Mouse (Mus musculus) midbrain, embryonic 15.5 days (tissue): Measurements from ENCODE around the gene Gm49601. TPM values are rescaled to one million over a fixed set of nuclear protein-coding genes. Genes with fewer than 3 reads are reported as not detected.

Experiments
- ATAC-seq: fragments of 200-750 bp; cut with Nextera tagmentation; replicated peaks from 2 replicates; pipeline ENCODE4 v1.8.0; 2017; ENCODE audit warnings: moderate TSS enrichment
- H3K27ac ChIP-seq: fragments of 300-500 bp; sonication (generic); 2 replicates; pipeline ENCODE4 v1.5.1; 2015; ENCODE audit warnings: mild to moderate bottlenecking, inconsistent platforms
- H3K27me3 ChIP-seq: fragments of 300-500 bp; sonication (generic); replicated peaks from 2 replicates; pipeline ENCODE4 v1.6.1; 2015; ENCODE audit warnings: inconsistent platforms
- H3K36me3 ChIP-seq: fragments of 300-500 bp; sonication (generic); replicated peaks from 2 replicates; pipeline ENCODE4 v1.6.1; 2015; ENCODE audit warnings: inconsistent platforms
- H3K4me1 ChIP-seq: fragments of 300-500 bp; sonication (generic); 2 replicates; pipeline ENCODE4 v1.6.1; 2015; ENCODE audit warnings: inconsistent platforms
- H3K4me2 ChIP-seq: fragments of 300-500 bp; sonication (generic); 2 replicates; pipeline ENCODE4 v1.6.1; 2015; ENCODE audit warnings: inconsistent platforms, mild to moderate bottlenecking, moderate library complexity
- H3K4me3 ChIP-seq: fragments of 300-500 bp; sonication (generic); 2 replicates; pipeline ENCODE4 v1.5.1; 2015; ENCODE audit warnings: mild to moderate bottlenecking, inconsistent platforms
- H3K9ac ChIP-seq: fragments of 300-500 bp; sonication (generic); 2 replicates; pipeline ENCODE4 v1.6.1; 2015; ENCODE audit warnings: mild to moderate bottlenecking, inconsistent platforms
- H3K9me3 ChIP-seq: fragments of 300-500 bp; sonication (generic); 2 replicates; pipeline ENCODE4 v1.6.1; 2016; ENCODE audit warnings: inconsistent platforms
- WGBS: fragments of 180-500 bp; shearing (Covaris S2); methylation state at CpG from one replicate; pipeline ENCODE4 v1.1.7; 2015; ENCODE audit warnings: mixed read lengths; 5-methylcytosine and 5-hydroxymethylcytosine counted together
- polyA plus RNA-seq: library from polyadenylated mRNA; unstranded; fragments of >200 nt; fragmentation: Nextera tagmentation; extraction: Ambion mirVana; gene quantifications from 2 replicates; pipeline ENCODE4 v1.2.1, GENCODE M21; 2015

Gm49601 gene
- polyA plus RNA-seq, 1 experiment from 2014 or later, result 23.3 TPM

GRCm38 (mm10) chr16:18583673-18584357, 42.4 kb downstream of the Gm49601 start:
- no peaks in the 10 kb centered on the region for H3K9me3 ChIP-seq
- H3K4me3 ChIP-seq, result no peak overlapping the region
- H3K27ac ChIP-seq, result no peak overlapping the region
- no peak for ATAC-seq
- H3K4me1 ChIP-seq, result peaks cover 36% of the 10 kb centered on the region
- no peaks in the 10 kb centered on the region for H3K36me3 ChIP-seq
- H3K9ac ChIP-seq, result no peak overlapping the region
- H3K4me2 ChIP-seq, result no peak overlapping the region
- peaks cover 95% of the 10 kb centered on the region for H3K27me3 ChIP-seq
- WGBS, result 6% methylated on average over 10 of the region's 10 CpGs

GRCm38 (mm10) chr16:18583169-18583568, 43.1 kb downstream of the Gm49601 start:
- H3K36me3 ChIP-seq, result no peaks in the 10 kb centered on the region
- no peaks in the 10 kb centered on the region for H3K9me3 ChIP-seq
- WGBS, result 7% methylated on average over 10 of the region's 10 CpGs
- H3K27me3 ChIP-seq, result peaks cover 93% of the 10 kb centered on the region
- peaks cover 32% of the 10 kb centered on the region for H3K4me1 ChIP-seq
- H3K9ac ChIP-seq, result no peak overlapping the region
- no peak overlapping the region for H3K27ac ChIP-seq
- no peak overlapping the region for H3K4me2 ChIP-seq
- no peak for ATAC-seq
- no peak overlapping the region for H3K4me3 ChIP-seq

DNA sequence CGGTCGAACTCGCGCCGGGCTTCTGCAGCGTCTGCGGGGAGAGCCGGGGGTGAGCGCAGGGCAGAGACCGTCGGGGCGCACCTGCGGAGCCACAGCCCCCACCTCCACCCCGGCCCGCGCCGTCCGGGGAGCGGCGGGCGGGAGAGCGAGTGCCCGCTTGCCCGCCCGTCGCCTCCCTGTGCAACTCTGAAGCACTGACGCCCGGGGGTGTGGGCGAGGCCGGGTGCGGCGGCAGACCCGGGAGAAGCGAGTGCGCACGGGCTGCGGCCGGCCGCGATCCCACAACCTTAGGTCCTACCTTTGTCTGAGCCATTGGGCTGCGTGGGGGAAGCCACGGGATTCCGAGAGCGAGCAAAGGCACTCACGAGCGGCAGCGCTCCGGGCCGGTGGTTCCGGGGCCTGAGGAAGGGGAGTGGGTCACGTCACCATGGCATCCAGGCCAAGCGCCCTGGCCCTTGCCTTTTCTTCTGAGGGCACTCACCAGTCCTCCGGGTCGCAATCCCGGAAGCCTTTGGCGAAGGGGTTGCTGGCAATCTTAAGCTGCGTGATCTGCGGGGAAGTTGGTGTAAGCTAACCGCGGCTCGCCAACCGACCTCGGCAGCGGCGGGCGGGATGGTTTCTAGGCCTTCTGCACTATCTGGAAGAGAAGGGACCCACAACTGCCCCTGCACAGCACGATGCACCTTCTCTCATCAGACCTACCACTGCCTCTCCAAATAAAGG, 43.6 kb downstream of the Gm49601 start:
- no peaks in the 10 kb centered on the region for H3K9me3 ChIP-seq
- H3K4me1 ChIP-seq, result peaks cover 26% of the 10 kb centered on the region
- H3K4me2 ChIP-seq, result peak overlapping the region; percentile 57
- peak; percentile 21; the same call in 1 of the 2 replicates for ATAC-seq
- H3K27ac ChIP-seq, result no peak overlapping the region
- H3K27me3 ChIP-seq, result peaks cover 91% of the 10 kb centered on the region
- H3K9ac ChIP-seq, result no peak overlapping the region
- peak overlapping the region; percentile 38 for H3K4me3 ChIP-seq
- no peaks in the 10 kb centered on the region for H3K36me3 ChIP-seq
- 1% methylated on average over 48 of the region's 67 CpGs for WGBS

- Histone ChIP-seq H3K27me3 (peaks cover 83% of the 10 kb centered on the region), H3K4me1 (peaks cover 22% of the 10 kb centered on the region), H3K9me3 (no peaks in the 10 kb centered on the region), H3K36me3 (no peaks in the 10 kb centered on the region), H3K9ac (no peak overlapping the region; the same call in 1 of the 2 replicates), H3K27ac (no peak overlapping the region), H3K4me3 (peak overlapping the region; percentile 38), H3K4me2 (peak overlapping the region; percentile 57)
- under 1% methylated on average over 66 of the region's 66 CpGs for WGBS
- peak; percentile 50 for ATAC-seq
Measured at GRCm38 (mm10) chr16:18581623-18582205, 44.5 kb downstream of the Gm49601 start.

DNA sequence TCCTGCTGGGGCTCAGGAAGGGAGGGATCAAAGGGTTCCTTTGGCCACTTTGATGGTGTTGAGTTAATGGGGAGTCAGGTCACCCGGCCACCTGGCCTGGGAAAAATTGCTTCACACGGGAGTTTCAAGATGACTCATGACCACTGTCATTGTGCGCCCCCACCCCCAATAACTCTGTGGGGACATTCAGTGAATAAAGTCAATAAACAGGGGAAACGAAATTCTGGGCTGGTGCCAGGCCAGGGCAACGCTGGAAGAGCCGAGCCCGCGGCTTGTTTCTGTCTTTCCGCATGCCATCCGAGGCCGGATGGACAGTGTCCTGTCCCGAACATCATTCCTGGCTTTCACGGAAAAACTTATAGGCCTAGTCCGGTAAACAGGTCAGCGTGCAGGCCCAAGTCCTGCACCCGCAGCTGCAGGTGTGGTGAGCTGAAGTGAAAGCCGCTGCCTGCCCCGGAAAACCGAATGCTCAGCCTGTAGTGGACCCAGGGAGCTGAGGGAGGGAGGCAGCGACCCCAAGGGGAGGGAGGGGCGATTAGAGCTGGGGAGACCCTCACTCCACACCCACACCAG, 45.1 kb downstream of the Gm49601 start:
- 4% methylated on average over 21 of the region's 21 CpGs for WGBS
- Histone ChIP-seq H3K27me3 (peaks cover 77% of the 10 kb centered on the region), H3K4me2 (peak overlapping the region; percentile 57), H3K4me1 (peaks cover 17% of the 10 kb centered on the region), H3K27ac (no peak overlapping the region), H3K4me3 (peak overlapping the region; percentile 38), H3K9me3 (no peaks in the 10 kb centered on the region), H3K9ac (no peak overlapping the region), H3K36me3 (no peaks in the 10 kb centered on the region)
- ATAC-seq, result no peak

GRCm38 (mm10) chr16:18580389-18580788, 45.8 kb downstream of the Gm49601 start:
- Histone ChIP-seq H3K4me2 (no peak overlapping the region), H3K36me3 (no peaks in the 10 kb centered on the region), H3K9ac (no peak overlapping the region), H3K27ac (no peak overlapping the region), H3K4me1 (peaks cover 14% of the 10 kb centered on the region), H3K27me3 (peaks cover 71% of the 10 kb centered on the region), H3K9me3 (no peaks in the 10 kb centered on the region), H3K4me3 (no peak overlapping the region)
- no peak for ATAC-seq
- WGBS, result 24% methylated on average over 2 of the region's 2 CpGs

GRCm38 (mm10) chr16:18577599-18578160, 48.5 kb downstream of the Gm49601 start:
- ATAC-seq, result no peak
- H3K4me2 ChIP-seq, result no peak overlapping the region
- peaks cover 44% of the 10 kb centered on the region for H3K27me3 ChIP-seq
- 12% methylated on average over 5 of the region's 5 CpGs for WGBS
- H3K4me3 ChIP-seq, result no peak overlapping the region
- H3K9me3 ChIP-seq, result no peaks in the 10 kb centered on the region
- H3K36me3 ChIP-seq, result no peaks in the 10 kb centered on the region
- H3K9ac ChIP-seq, result no peak overlapping the region
- H3K4me1 ChIP-seq, result peaks cover 14% of the 10 kb centered on the region
- H3K27ac ChIP-seq, result no peak overlapping the region

DNA sequence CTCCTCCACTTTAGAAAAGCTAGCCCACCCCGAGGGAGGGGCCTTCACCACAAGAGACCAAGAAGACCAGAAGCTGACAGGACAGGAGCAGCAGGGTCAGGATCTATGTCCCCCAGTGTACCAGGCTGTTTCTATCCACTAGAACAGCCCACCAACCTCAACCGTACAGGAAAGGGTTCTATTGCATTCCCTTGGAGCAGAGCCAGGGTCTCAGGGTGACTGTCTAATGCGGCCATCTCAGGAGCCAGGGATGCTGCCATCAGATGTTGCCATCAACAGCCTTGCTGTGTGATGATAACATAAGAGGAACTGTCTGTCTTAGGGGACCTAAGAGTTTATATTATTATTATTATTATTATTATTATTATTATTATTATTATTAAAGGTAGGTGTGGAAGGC, 49.2 kb downstream of the Gm49601 start:
- peaks cover 8% of the 10 kb centered on the region for H3K4me1 ChIP-seq
- no peak overlapping the region for H3K9ac ChIP-seq
- WGBS, result 34% methylated on average over 3 of the region's 3 CpGs
- H3K27me3 ChIP-seq, result peaks cover 38% of the 10 kb centered on the region
- H3K9me3 ChIP-seq, result no peaks in the 10 kb centered on the region
- H3K27ac ChIP-seq, result no peak overlapping the region
- H3K4me2 ChIP-seq, result no peak overlapping the region
- no peak overlapping the region for H3K4me3 ChIP-seq
- no peaks in the 10 kb centered on the region for H3K36me3 ChIP-seq
- ATAC-seq, result no peak

- ATAC-seq, result no peak
- H3K4me3 ChIP-seq, result no peak overlapping the region
- no peak overlapping the region for H3K4me2 ChIP-seq
- no peaks in the 10 kb centered on the region for H3K9me3 ChIP-seq
- H3K36me3 ChIP-seq, result no peaks in the 10 kb centered on the region
- H3K27ac ChIP-seq, result no peak overlapping the region
- 71% methylated on average over 8 of the region's 8 CpGs for WGBS
- H3K4me1 ChIP-seq, result no peaks in the 10 kb centered on the region
- peaks cover 9% of the 10 kb centered on the region for H3K27me3 ChIP-seq
- no peak overlapping the region for H3K9ac ChIP-seq
Measured at GRCm38 (mm10) chr16:18574196-18574595, 52.0 kb downstream of the Gm49601 start.

Other genes starting within 250 kb of the Gm49601 start
- gene Txnrd2, start 200.0 kb downstream of the Gm49601 start, polyA plus RNA-seq, result 34.0 and 35.5 TPM in 2 replicates
- gene Comt, start 199.6 kb downstream of the Gm49601 start, polyA plus RNA-seq, result 104 and 107 TPM in 2 replicates
- 18.1 and 20.0 TPM in 2 replicates for gene Gnb1l, start 127.7 kb downstream of the Gm49601 start, polyA plus RNA-seq
- gene Rtl10, start 127.5 kb downstream of the Gm49601 start, polyA plus RNA-seq, result 4.4 and 5.5 TPM in 2 replicates
- gene Tbx1, start 35.8 kb downstream of the Gm49601 start, polyA plus RNA-seq, result 0.80 and 0.98 TPM in 2 replicates
- gene Gp1bb, start 4.0 kb downstream of the Gm49601 start, polyA plus RNA-seq, result 13.1 and 13.7 TPM in 2 replicates
- 223 and 229 TPM in 2 replicates for gene Sept5, start 3.5 kb upstream of the Gm49601 start, polyA plus RNA-seq
- 107 and 132 TPM in 2 replicates for gene Cldn5, start 150.4 kb upstream of the Gm49601 start, polyA plus RNA-seq
- gene Ufd1, start 185.4 kb upstream of the Gm49601 start, polyA plus RNA-seq, result 107 and 122 TPM in 2 replicates
- gene Cdc45, start 185.6 kb upstream of the Gm49601 start, polyA plus RNA-seq, result 6.9 and 8.5 TPM in 2 replicates
- 48.2 and 50.5 TPM in 2 replicates for gene 2510002D24Rik, start 210.2 kb upstream of the Gm49601 start, polyA plus RNA-seq
- 0.17 and 0.28 TPM in 2 replicates for gene Gm28539, start 210.2 kb upstream of the Gm49601 start, polyA plus RNA-seq